Mouse (Mus musculus) olfactory bulb, adult 2 months (tissue): ENCODE measurements around the gene Cfap20.

Source experiments
- CTCF ChIP-seq: fragments of 200-500 bp; IDR thresholded peaks from 2 replicates; pipeline ENCODE4 v1.5.1; 2012; ENCODE audit warnings: low read depth, mild to moderate bottlenecking, low read length, moderate library complexity; ENCODE audit not compliant: insufficient read depth
- POLR2A ChIP-seq: fragments of 200-500 bp; IDR thresholded peaks from 2 replicates; pipeline ENCODE4 v1.6.1; 2012; ENCODE audit warnings: mild to moderate bottlenecking, low read depth, low read length, moderate library complexity; ENCODE audit not compliant: insufficient read depth

- no peak for TF ChIP-seq CTCF
- peak; percentile 83 for TF ChIP-seq POLR2A
These were observed at the start of gene Cfap20 for GRCm38 (mm10) chr8:95434686-95435439.
